Mouse (Mus musculus) liver, embryonic 14.5 days (tissue): Measurements from ENCODE around the gene Ppm1n. TPM values are rescaled to one million over a fixed set of nuclear protein-coding genes. Genes with fewer than 3 reads are reported as not detected.
"Not testable (repeated sequence)": the region's sequence is repeated elsewhere in the genome, so short reads cannot be mapped to it uniquely, and the experiment has no call there.

ENCODE experiments used
- ATAC-seq: fragments of 200-750 bp; cut with Nextera tagmentation; 2 replicates; pipeline ENCODE4 v1.8.0; 2017; ENCODE audit warnings: moderate number of reproducible peaks, mild to moderate bottlenecking, moderate library complexity; ENCODE audit not compliant: insufficient read depth
- DNase-seq, 3 experiments: peaks; one replicate each; pipeline ENCODE4 v3.0.0-alpha.2; 2012 to 2013; ENCODE audit warnings: low read depth in 3 of 3, low spot score in 3 of 3
- H3K27ac ChIP-seq: fragments of 300-500 bp; sonication (generic); 2 replicates; pipeline ENCODE4 v1.5.1; 2014; ENCODE audit warnings: moderate library complexity, mild to moderate bottlenecking, control low read depth, inconsistent platforms
- H3K27me3 ChIP-seq: fragments of 300-500 bp; sonication (generic); 2 replicates; pipeline ENCODE4 v1.6.1; 2014; ENCODE audit warnings: mild to moderate bottlenecking, low read length, moderate library complexity; ENCODE audit not compliant: control insufficient read depth, insufficient read depth
- H3K36me3 ChIP-seq: fragments of 300-500 bp; sonication (generic); replicated peaks from 2 replicates; pipeline ENCODE4 v1.6.1; 2014; ENCODE audit warnings: low read depth; ENCODE audit not compliant: control insufficient read depth, insufficient read depth
- H3K4me1 ChIP-seq, 2 experiments: fragments of 200-500 bp in 1 of 2; fragments of 300-500 bp in 1 of 2; sonication (generic) in 1 of 2; replicated peaks; 2 replicates each; pipeline ENCODE4 v1.6.1; 2012 to 2014; ENCODE audit warnings: antibody characterized with exemption in 1 of 2, inconsistent platforms in 1 of 2, low read length in 1 of 2; ENCODE audit not compliant: control insufficient read depth in 2 of 2, insufficient read depth in 2 of 2
- H3K4me2 ChIP-seq: fragments of 300-500 bp; sonication (generic); 2 replicates; pipeline ENCODE4 v1.6.1; 2014; ENCODE audit warnings: low read depth, mild to moderate bottlenecking, control low read depth, moderate library complexity
- H3K4me3 ChIP-seq, 2 experiments: fragments of 200-500 bp in 1 of 2; fragments of 300-500 bp in 1 of 2; sonication (generic) in 1 of 2; 2 replicates each; pipeline ENCODE4 v1.5.1; 2012 to 2014; ENCODE audit warnings: low read depth in 2 of 2, low read length in 2 of 2, mild to moderate bottlenecking in 2 of 2, control low read depth in 1 of 2, inconsistent platforms in 1 of 2, moderate library complexity in 1 of 2; ENCODE audit not compliant: insufficient read depth in 1 of 2
- H3K9ac ChIP-seq: fragments of 300-500 bp; sonication (generic); replicated peaks from 2 replicates; pipeline ENCODE4 v1.6.1; 2014; ENCODE audit warnings: mild to moderate bottlenecking, control low read depth, moderate library complexity
- H3K9me3 ChIP-seq: fragments of 300-500 bp; sonication (generic); 2 replicates; pipeline ENCODE4 v1.6.1; 2016; ENCODE audit warnings: low read length, mixed read lengths; ENCODE audit not compliant: control insufficient read depth
- CTCF ChIP-seq: IDR thresholded peaks from 2 replicates; pipeline ENCODE4 v1.5.1; 2016; ENCODE audit warnings: antibody characterized with exemption, low read depth, control low read depth
- EP300 ChIP-seq: IDR thresholded peaks from 2 replicates; pipeline ENCODE4 v1.6.1; 2016; ENCODE audit warnings: antibody characterized with exemption, low read depth
- WGBS: fragments of 180-500 bp; shearing (Covaris S2); extraction: QIAGEN DNeasy Blood & Tissue Kit; methylation state at CpG from one replicate; pipeline ENCODE4 v1.1.7; 2014; ENCODE audit not compliant: insufficient replicate concordance; 5-methylcytosine and 5-hydroxymethylcytosine counted together
- polyA plus RNA-seq, 2 experiments: library from polyadenylated mRNA; depleted of rRNA in 1 of 2; stranded (reverse) in 1 of 2; unstranded in 1 of 2; fragments of >200 nt; fragmentation: Nextera tagmentation in 1 of 2; extraction: Ambion mirVana in 1 of 2; gene quantifications; 2 replicates each; pipeline versions ENCODE4 v1.2.1 to v1.2.3; 2012 to 2014

Ppm1n gene
- polyA plus RNA-seq, 2 experiments, result 0.04 TPM; not detected in 1

- Histone ChIP-seq H3K4me1 (peaks cover 5 to 9% of the 10 kb centered on the region in 2 experiments), H3K9ac (peak within 1 kb of the TSS; percentile 54), H3K4me2 (peak within 1 kb of the TSS; percentile 98), H3K9me3 (no peaks in the 10 kb centered on the region), H3K27me3 (peaks cover 57% of the 10 kb centered on the region), H3K36me3 (no peaks in the 10 kb centered on the region), H3K4me3 (peak within 1 kb of the TSS; percentile 22 to 60), H3K27ac (peak within 1 kb of the TSS; percentile 9; the same call in 1 of the 2 replicates)
- peak; percentile 89 for ATAC-seq
- under 1% methylated on average over 37 of the region's 37 CpGs for WGBS
- TF ChIP-seq EP300 (no peak), CTCF (no peak)
- peak in 1 of 3 experiments; percentile 88 for DNase-seq
Measured at GRCm38 (mm10) chr7:19282385-19282784, 2.5 kb upstream of the Ppm1n start, which contains the start of gene Rtn2. Gene Rtn2, plus strand, starts transcription at chr7:19282624.

- ATAC-seq, result peak; percentile 43
- H3K9me3 ChIP-seq, H3K36me3 ChIP-seq, H3K9ac ChIP-seq, DNase-seq, H3K4me1 ChIP-seq: not testable (repeated sequence)
- TF ChIP-seq CTCF, result peak; percentile 83
- Histone ChIP-seq H3K4me2 (peak overlapping the region; percentile 98), H3K27me3 (peaks cover 59% of the 10 kb centered on the region), H3K27ac (peak overlapping the region; percentile 9; the same call in 1 of the 2 replicates), H3K4me3 (peak overlapping the region; percentile 22 to 60; a peak in 3 of 4 replicates)
- WGBS, result 22% methylated on average over 6 of the region's 6 CpGs
Measured at GRCm38 (mm10) chr7:19281680-19282304, 1.9 kb upstream of the Ppm1n start.

- Histone ChIP-seq H3K4me2 (no peak overlapping the region), H3K27me3 (peaks cover 54% of the 10 kb centered on the region), H3K9ac (no peak overlapping the region), H3K9me3 (no peaks in the 10 kb centered on the region), H3K4me1 (peaks cover 5 to 9% of the 10 kb centered on the region in 2 experiments), H3K36me3 (no peaks in the 10 kb centered on the region), H3K4me3 (no peak overlapping the region), H3K27ac (no peak overlapping the region)
- ATAC-seq (no peak), DNase-seq (no peak)
- TF ChIP-seq EP300 (no peak), CTCF (no peak)
- WGBS, result 4% methylated on average over 34 of the region's 34 CpGs
Measured at GRCm38 (mm10) chr7:19279052-19279451, 812 bp downstream of the Ppm1n start.

GRCm38 (mm10) chr7:19276253-19276652, 3.6 kb downstream of the Ppm1n start:
- no peak for DNase-seq
- Histone ChIP-seq H3K4me3 (no peak overlapping the region), H3K9ac (no peak overlapping the region), H3K4me2 (no peak overlapping the region), H3K9me3 (no peaks in the 10 kb centered on the region), H3K27ac (no peak overlapping the region), H3K4me1 (peaks cover 4 to 7% of the 10 kb centered on the region in 2 experiments; a peak in 3 of 4 replicates), H3K36me3 (no peaks in the 10 kb centered on the region), H3K27me3 (peaks cover 39% of the 10 kb centered on the region)
- 43% methylated on average over 4 of the region's 4 CpGs for WGBS
- TF ChIP-seq EP300 (no peak), CTCF (peak; percentile 62)
- no peak for ATAC-seq

GRCm38 (mm10) chr7:19272173-19272764, 7.6 kb downstream of the Ppm1n start:
- H3K4me1 ChIP-seq, result peaks cover 25 to 28% of the 10 kb centered on the region in 2 experiments
- peak overlapping the region; percentile 97 for H3K9ac ChIP-seq
- H3K4me3 ChIP-seq, result peak overlapping the region; percentile 93 to 98
- peak overlapping the region; percentile 94 for H3K27ac ChIP-seq
- H3K27me3 ChIP-seq, result peaks cover under 1% of the 10 kb centered on the region; the same call in 1 of the 2 replicates
- TF ChIP-seq EP300 (no peak), CTCF (no peak)
- H3K9me3 ChIP-seq, result no peaks in the 10 kb centered on the region
- under 1% methylated on average over 36 of the region's 36 CpGs for WGBS
- peak overlapping the region; percentile 100 for H3K4me2 ChIP-seq
- DNase-seq, result peak in 2 of 3 experiments; percentile 65 to 68
- ATAC-seq, result peak; percentile 56; the same call in 1 of the 2 replicates
- no peaks in the 10 kb centered on the region; the same call in 1 of the 2 replicates for H3K36me3 ChIP-seq
